Mouse (Mus musculus): ENCODE results near the gene Fstl4. TPM values are rescaled to one million over a fixed set of nuclear protein-coding genes. Genes with fewer than 3 reads are reported as not detected.

The Fstl4 gene
- total RNA-seq, 1 experiment: 0.09 TPM

DNA sequence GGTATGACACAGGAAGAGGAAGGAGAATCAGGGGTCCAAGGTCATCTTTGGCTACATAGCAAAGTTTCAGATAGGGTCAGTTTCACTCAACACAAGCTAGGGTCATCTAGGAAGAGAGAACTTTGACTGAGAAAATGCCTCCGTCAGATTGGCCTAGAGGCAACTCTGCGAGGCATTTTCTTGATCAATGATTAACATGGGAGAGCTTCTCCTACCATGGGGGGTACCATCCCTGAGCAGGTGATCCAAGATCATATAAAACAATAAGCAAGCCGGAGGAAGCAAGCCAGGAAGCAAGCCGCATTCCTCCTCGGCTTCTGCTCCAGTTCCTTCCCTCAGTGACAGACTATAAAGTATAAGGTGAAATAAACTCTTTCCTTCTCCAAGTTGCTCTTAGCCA is 337.3 kb downstream of the Fstl4 start:
- H3K4me3 ChIP-seq (ENCODE audit: insufficient read depth in 1 of 2, low read depth in 1 of 2, low read length in 2 of 2, poor library complexity in 1 of 2, severe bottlenecking in 1 of 2): no peak overlapping the region
- no peak for DNase-seq (ENCODE audit: low read depth, low spot score)
- TF ChIP-seq MAFK (IDR thresholded peaks at IDR 0.05; ENCODE audit: insufficient read depth, low read depth, low read length) (no peak), ZNF384 (IDR thresholded peaks at IDR 0.05; ENCODE audit: low read depth, low read length) (no peak), CHD2 (IDR thresholded peaks at IDR 0.05; ENCODE audit: low read depth, low read length) (no peak), HCFC1 (IDR thresholded peaks at IDR 0.05; ENCODE audit: borderline replicate concordance, insufficient read depth, low read length) (no peak), ZC3H11A (IDR thresholded peaks at IDR 0.05; ENCODE audit: borderline replicate concordance, low read depth, low read length) (no peak)
- in situ Hi-C loops (cut with MboI; ENCODE audit: low sequenced_read_pairs in 2 of 2, unreplicated experiment in 2 of 2): no loop called here
- H3K9ac ChIP-seq (ENCODE audit: insufficient read depth, low read depth, low read length, poor library complexity, severe bottlenecking): no peak overlapping the region
- no peaks in the 10 kb centered on the region for H3K4me1 ChIP-seq (ENCODE audit: control insufficient read depth in 2 of 2, insufficient read depth in 2 of 2, low read length in 2 of 2, poor library complexity in 1 of 2)
- no peak overlapping the region for H3K27ac ChIP-seq (ENCODE audit: insufficient read depth, low read depth, low read length, poor library complexity, severe bottlenecking)
- H3K36me3 ChIP-seq (ENCODE audit: control insufficient read depth, insufficient read depth, low read length, poor library complexity, severe bottlenecking): no peaks in the 10 kb centered on the region
- no peaks in the 10 kb centered on the region for H3K9me3 ChIP-seq (ENCODE audit: control insufficient read depth, insufficient read depth, low read depth, low read length)

DNA sequence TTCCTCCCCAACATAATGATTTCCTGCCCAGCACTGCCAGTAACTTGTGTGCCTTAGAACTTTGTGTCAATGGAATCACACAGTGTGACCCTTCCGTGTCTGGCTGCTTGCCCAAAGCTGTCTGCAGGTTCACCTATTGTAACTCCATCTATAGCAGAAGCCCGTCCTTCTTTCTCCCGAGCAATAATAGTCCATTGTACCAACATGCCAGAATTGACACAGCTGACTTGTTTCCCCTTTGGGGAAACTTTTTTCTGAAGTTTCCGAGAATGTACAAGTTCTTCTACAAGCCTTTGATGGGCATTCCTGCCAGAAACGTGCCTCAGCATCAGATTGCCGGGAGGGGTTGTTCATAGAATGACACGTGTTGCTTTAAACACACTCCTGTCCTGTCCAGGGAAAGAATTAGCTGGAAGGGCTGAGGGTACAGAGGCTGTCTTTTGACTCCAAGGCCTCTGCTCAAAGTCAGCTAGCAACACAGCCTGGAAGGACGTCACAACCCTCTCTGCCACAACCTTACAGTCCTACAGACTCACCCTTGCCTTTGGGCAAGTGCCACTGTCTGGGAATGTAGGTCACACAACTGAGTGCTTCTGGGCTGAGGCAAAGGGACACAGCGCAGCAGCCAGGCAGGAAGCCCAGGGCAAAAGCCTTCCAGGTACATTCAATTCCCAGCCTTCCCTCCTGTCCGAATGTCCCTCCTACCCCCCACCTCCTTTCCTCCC is 339.3 kb downstream of the Fstl4 start:
- in situ Hi-C loops (cut with MboI; ENCODE audit: low sequenced_read_pairs in 2 of 2, unreplicated experiment in 2 of 2): no loop called here
- Histone ChIP-seq H3K9me3 (ENCODE audit: control insufficient read depth, insufficient read depth, low read depth, low read length) (no peaks in the 10 kb centered on the region), H3K36me3 (ENCODE audit: control insufficient read depth, insufficient read depth, low read length, poor library complexity, severe bottlenecking) (no peaks in the 10 kb centered on the region), H3K4me3 (ENCODE audit: insufficient read depth in 1 of 2, low read depth in 1 of 2, low read length in 2 of 2, poor library complexity in 1 of 2, severe bottlenecking in 1 of 2) (no peak overlapping the region), H3K27ac (ENCODE audit: insufficient read depth, low read depth, low read length, poor library complexity, severe bottlenecking) (no peak overlapping the region), H3K9ac (ENCODE audit: insufficient read depth, low read depth, low read length, poor library complexity, severe bottlenecking) (no peak overlapping the region), H3K4me1 (ENCODE audit: control insufficient read depth in 2 of 2, insufficient read depth in 2 of 2, low read length in 2 of 2, poor library complexity in 1 of 2) (no peaks in the 10 kb centered on the region)
- no peak for DNase-seq (ENCODE audit: low read depth, low spot score)
- TF ChIP-seq ZNF384 (IDR thresholded peaks at IDR 0.05; ENCODE audit: low read depth, low read length) (no peak), CHD2 (IDR thresholded peaks at IDR 0.05; ENCODE audit: low read depth, low read length) (no peak)

DNA sequence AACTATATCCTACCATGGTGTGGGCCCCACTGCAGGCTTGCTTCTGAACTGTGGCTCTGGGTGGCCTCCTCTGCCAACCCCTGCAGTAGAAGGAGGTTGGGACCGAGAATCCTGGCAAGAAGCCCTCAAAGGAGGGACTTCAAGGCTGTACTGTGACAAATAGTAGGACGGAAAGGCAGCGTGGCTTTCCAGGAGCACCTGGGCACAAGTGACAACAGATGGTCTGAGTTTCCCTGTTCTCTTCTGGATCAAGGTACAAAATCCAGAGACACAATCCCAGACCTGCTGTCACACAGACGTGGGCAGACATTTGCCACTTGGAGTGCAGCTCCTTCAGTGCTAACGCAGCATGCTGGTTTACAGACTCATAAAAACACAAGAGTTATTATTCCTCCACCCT is 343.3 kb downstream of the Fstl4 start:
- no peak for TF ChIP-seq MAFK (IDR thresholded peaks at IDR 0.05; ENCODE audit: insufficient read depth, low read depth, low read length)
- TF ChIP-seq HCFC1 (IDR thresholded peaks at IDR 0.05; ENCODE audit: borderline replicate concordance, insufficient read depth, low read length): no peak
- no peaks in the 10 kb centered on the region for H3K9me3 ChIP-seq (ENCODE audit: control insufficient read depth, insufficient read depth, low read depth, low read length)
- no peaks in the 10 kb centered on the region for H3K4me1 ChIP-seq (ENCODE audit: control insufficient read depth in 2 of 2, insufficient read depth in 2 of 2, low read length in 2 of 2, poor library complexity in 1 of 2)
- DNase-seq (ENCODE audit: low read depth, low spot score): no peak
- no peak overlapping the region for H3K27ac ChIP-seq (ENCODE audit: insufficient read depth, low read depth, low read length, poor library complexity, severe bottlenecking)
- in situ Hi-C loops (cut with MboI; ENCODE audit: low sequenced_read_pairs in 2 of 2, unreplicated experiment in 2 of 2): no loop called here
- no peak overlapping the region for H3K9ac ChIP-seq (ENCODE audit: insufficient read depth, low read depth, low read length, poor library complexity, severe bottlenecking)
- no peak overlapping the region for H3K4me3 ChIP-seq (ENCODE audit: insufficient read depth in 1 of 2, low read depth in 1 of 2, low read length in 2 of 2, poor library complexity in 1 of 2, severe bottlenecking in 1 of 2)
- H3K36me3 ChIP-seq (ENCODE audit: control insufficient read depth, insufficient read depth, low read length, poor library complexity, severe bottlenecking): no peaks in the 10 kb centered on the region

DNA sequence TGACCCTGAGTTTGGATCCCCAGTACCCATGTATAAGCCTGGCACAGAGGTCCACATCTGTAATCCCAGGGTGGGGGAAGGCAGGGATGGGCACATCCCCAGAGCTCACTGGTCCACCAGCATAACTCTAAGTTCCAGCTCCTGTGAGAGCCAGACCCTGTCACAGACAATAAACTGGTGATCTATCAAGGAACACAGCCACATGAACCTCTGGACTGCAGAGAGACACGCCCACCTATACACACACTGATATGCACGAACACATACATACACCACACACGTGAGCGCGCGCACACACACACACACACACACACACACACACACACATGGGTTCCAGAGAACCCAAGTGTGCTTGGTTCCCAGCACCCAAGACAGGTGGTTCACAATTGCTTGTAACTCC is 344.4 kb downstream of the Fstl4 start:
- Histone ChIP-seq H3K27ac (ENCODE audit: insufficient read depth, low read depth, low read length, poor library complexity, severe bottlenecking) (no peak overlapping the region), H3K4me3 (ENCODE audit: insufficient read depth in 1 of 2, low read depth in 1 of 2, low read length in 2 of 2, poor library complexity in 1 of 2, severe bottlenecking in 1 of 2) (no peak overlapping the region), H3K36me3 (ENCODE audit: control insufficient read depth, insufficient read depth, low read length, poor library complexity, severe bottlenecking) (no peaks in the 10 kb centered on the region), H3K4me1 (ENCODE audit: control insufficient read depth in 2 of 2, insufficient read depth in 2 of 2, low read length in 2 of 2, poor library complexity in 1 of 2) (no peaks in the 10 kb centered on the region), H3K9ac (ENCODE audit: insufficient read depth, low read depth, low read length, poor library complexity, severe bottlenecking) (no peak overlapping the region), H3K9me3 (ENCODE audit: control insufficient read depth, insufficient read depth, low read depth, low read length) (no peaks in the 10 kb centered on the region)
- no peak for TF ChIP-seq CHD2 (IDR thresholded peaks at IDR 0.05; ENCODE audit: low read depth, low read length)
- no peak for DNase-seq (ENCODE audit: low read depth, low spot score)
- in situ Hi-C loops (cut with MboI; ENCODE audit: low sequenced_read_pairs in 2 of 2, unreplicated experiment in 2 of 2): no loop called here

DNA sequence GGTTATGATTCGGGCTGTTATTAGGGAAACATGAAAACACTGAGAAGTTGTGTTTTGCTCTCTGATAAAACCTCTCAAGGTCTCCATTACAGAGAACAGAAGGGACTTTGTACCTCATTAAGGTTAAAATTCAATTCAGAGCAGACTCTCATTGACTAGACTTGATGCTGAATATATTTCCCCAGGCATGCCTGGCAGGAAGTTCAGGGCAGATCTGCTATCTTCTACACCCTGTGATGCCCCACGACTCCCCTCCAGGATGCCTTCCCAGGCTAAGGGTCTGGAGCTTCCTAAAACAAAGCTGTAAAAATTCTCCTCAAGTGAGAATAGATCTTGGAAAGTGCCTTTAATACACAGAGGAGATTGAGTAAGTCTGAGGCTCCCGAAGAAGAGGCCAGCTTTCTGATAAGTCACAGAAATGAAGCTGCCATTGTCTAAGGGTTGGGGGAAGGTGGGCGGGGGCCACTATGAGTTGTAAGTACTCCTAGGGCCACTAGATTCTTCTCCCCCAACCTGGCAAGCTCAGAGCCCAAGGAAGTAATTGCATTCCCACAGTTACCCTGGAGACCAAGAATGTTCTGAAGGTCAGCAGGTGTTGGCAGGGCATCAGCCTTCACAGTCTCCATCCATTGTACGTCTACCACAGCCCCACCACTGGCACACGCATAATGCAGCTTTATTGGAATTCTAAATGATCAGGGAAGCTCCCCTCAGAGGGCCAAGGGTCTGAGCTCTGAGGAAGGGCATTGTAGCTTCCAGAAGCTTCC is 345.4 kb downstream of the Fstl4 start:
- in situ Hi-C loops (cut with MboI; ENCODE audit: low sequenced_read_pairs in 2 of 2, unreplicated experiment in 2 of 2): no loop called here
- H3K9ac ChIP-seq (ENCODE audit: insufficient read depth, low read depth, low read length, poor library complexity, severe bottlenecking): no peak overlapping the region
- H3K4me1 ChIP-seq (ENCODE audit: control insufficient read depth in 2 of 2, insufficient read depth in 2 of 2, low read length in 2 of 2, poor library complexity in 1 of 2): no peaks in the 10 kb centered on the region
- no peak for DNase-seq (ENCODE audit: low read depth, low spot score)
- no peak overlapping the region for H3K4me3 ChIP-seq (ENCODE audit: insufficient read depth in 1 of 2, low read depth in 1 of 2, low read length in 2 of 2, poor library complexity in 1 of 2, severe bottlenecking in 1 of 2)
- no peaks in the 10 kb centered on the region for H3K9me3 ChIP-seq (ENCODE audit: control insufficient read depth, insufficient read depth, low read depth, low read length)
- H3K27ac ChIP-seq (ENCODE audit: insufficient read depth, low read depth, low read length, poor library complexity, severe bottlenecking): no peak overlapping the region
- no peaks in the 10 kb centered on the region for H3K36me3 ChIP-seq (ENCODE audit: control insufficient read depth, insufficient read depth, low read length, poor library complexity, severe bottlenecking)
- no peak for TF ChIP-seq ZNF384 (IDR thresholded peaks at IDR 0.05; ENCODE audit: low read depth, low read length)
- no peak for TF ChIP-seq HCFC1 (IDR thresholded peaks at IDR 0.05; ENCODE audit: borderline replicate concordance, insufficient read depth, low read length)
- TF ChIP-seq ZC3H11A (IDR thresholded peaks at IDR 0.05; ENCODE audit: borderline replicate concordance, low read depth, low read length): no peak
- TF ChIP-seq CHD2 (IDR thresholded peaks at IDR 0.05; ENCODE audit: low read depth, low read length): no peak
- TF ChIP-seq MAFK (IDR thresholded peaks at IDR 0.05; ENCODE audit: insufficient read depth, low read depth, low read length): no peak

Measured in ES-E14 (cell line).